Mouse (Mus musculus) limb, embryonic 11.5 days (tissue): ENCODE measurements around the gene Zfp672. TPM values are rescaled to one million over a fixed set of nuclear protein-coding genes. Genes with fewer than 3 reads are reported as not detected.

Experiments used
- ATAC-seq: fragments of 200-750 bp; cut with Nextera tagmentation; 2 replicates; pipeline ENCODE4 v1.8.0; 2017; ENCODE audit warnings: low read depth; ENCODE audit not compliant: insufficient number of reproducible peaks, low FRiP score, low TSS enrichment
- DNase-seq: peaks from one replicate; pipeline ENCODE4 v3.0.0-alpha.2; 2015; ENCODE audit warnings: low spot score
- H3K27ac ChIP-seq: fragments of 300-500 bp; sonication (generic); replicated peaks from 2 replicates; pipeline ENCODE4 v1.5.1; 2014; ENCODE audit warnings: low read depth, mild to moderate bottlenecking, low read length
- H3K27me3 ChIP-seq: fragments of 300-500 bp; sonication (generic); 2 replicates; pipeline ENCODE4 v1.6.1; 2014; ENCODE audit warnings: mild to moderate bottlenecking, low read length, mixed read lengths; ENCODE audit not compliant: control insufficient read depth, insufficient read depth
- H3K36me3 ChIP-seq: fragments of 300-500 bp; sonication (generic); 2 replicates; pipeline ENCODE4 v1.6.1; 2014; ENCODE audit warnings: mild to moderate bottlenecking, low read length, moderate library complexity, mixed read lengths; ENCODE audit not compliant: control insufficient read depth, insufficient read depth
- H3K4me1 ChIP-seq: fragments of 300-500 bp; sonication (generic); 2 replicates; pipeline ENCODE4 v1.6.1; 2014; ENCODE audit warnings: low read length, mixed read lengths; ENCODE audit not compliant: control insufficient read depth, insufficient read depth
- H3K4me2 ChIP-seq: fragments of 300-500 bp; sonication (generic); 2 replicates; pipeline ENCODE4 v1.6.1; 2014; ENCODE audit warnings: low read depth, mild to moderate bottlenecking, moderate library complexity; ENCODE audit not compliant: severe bottlenecking
- H3K4me3 ChIP-seq: fragments of 300-500 bp; sonication (generic); 2 replicates; pipeline ENCODE4 v1.5.1; 2014; ENCODE audit warnings: low read depth, low read length
- H3K9ac ChIP-seq: fragments of 300-500 bp; sonication (generic); 2 replicates; pipeline ENCODE4 v1.6.1; 2014; ENCODE audit warnings: mild to moderate bottlenecking, low read length
- H3K9me3 ChIP-seq: fragments of 300-500 bp; sonication (generic); 2 replicates; pipeline ENCODE4 v1.6.1; 2016; ENCODE audit warnings: low read length; ENCODE audit not compliant: control insufficient read depth
- WGBS: fragments of 180-500 bp; shearing (Covaris S2); extraction: QIAGEN DNeasy Blood & Tissue Kit; methylation state at CpG from one replicate; pipeline ENCODE4 v1.1.7; 2014; 5-methylcytosine and 5-hydroxymethylcytosine counted together
- polyA plus RNA-seq: library from polyadenylated mRNA; unstranded; fragments of >200 nt; fragmentation: Nextera tagmentation; extraction: Ambion mirVana; gene quantifications from 2 replicates; pipeline ENCODE4 v1.2.1, GENCODE M21; 2014

Gene Zfp672
- polyA plus RNA-seq, 1 experiment from 2014 or later, result 24.6 TPM

DNA sequence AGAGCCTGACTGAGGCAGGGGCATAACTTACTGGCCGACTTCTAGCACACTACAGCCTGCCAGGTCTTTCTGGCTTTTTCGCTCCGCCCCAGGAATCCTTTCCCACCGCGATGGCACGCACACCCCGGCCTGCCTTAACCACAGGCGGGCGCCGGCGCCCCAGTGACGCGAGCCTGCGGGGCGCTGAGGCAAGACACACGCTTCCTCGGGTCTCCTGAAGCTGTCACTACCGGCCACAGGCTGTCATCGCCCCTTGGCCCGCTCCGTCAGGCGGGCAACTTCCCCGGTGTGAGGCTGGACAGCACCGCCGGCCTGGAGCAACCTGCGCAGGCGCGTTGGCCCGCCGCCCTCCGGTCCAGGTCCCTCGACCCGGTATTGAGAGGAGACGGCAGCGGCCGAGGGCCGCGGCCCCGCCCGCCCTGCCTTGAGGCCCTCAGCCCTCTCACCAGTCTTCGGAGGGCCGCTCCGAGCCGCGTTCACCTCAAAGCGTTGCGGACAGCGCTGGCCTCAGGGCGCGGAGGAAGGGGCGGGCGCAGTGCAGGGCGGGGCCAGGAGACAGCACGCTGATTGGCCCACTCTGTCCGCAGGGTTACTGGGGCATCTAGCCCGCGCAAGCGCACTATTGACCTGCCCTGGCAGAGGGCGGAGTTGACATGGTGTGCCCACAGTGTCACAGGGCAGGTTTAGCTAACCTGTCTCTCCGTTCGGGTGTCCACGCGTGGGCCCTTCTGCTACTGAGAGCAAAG is 7.1 kb downstream of the Zfp672 start:
- no peaks in the 10 kb centered on the region for H3K9me3 ChIP-seq
- peak; percentile 98 for ATAC-seq
- peaks cover 4% of the 10 kb centered on the region; the same call in 1 of the 2 replicates for H3K4me1 ChIP-seq
- H3K27me3 ChIP-seq, result no peaks in the 10 kb centered on the region
- peak overlapping the region; percentile 74 for H3K4me2 ChIP-seq
- peak overlapping the region; percentile 79 for H3K9ac ChIP-seq
- DNase-seq, result peak; percentile 96
- peak overlapping the region; percentile 90 for H3K27ac ChIP-seq
- under 1% methylated on average over 51 of the region's 63 CpGs for WGBS
- no peaks in the 10 kb centered on the region for H3K36me3 ChIP-seq
- H3K4me3 ChIP-seq, result peak overlapping the region; percentile 71

DNA sequence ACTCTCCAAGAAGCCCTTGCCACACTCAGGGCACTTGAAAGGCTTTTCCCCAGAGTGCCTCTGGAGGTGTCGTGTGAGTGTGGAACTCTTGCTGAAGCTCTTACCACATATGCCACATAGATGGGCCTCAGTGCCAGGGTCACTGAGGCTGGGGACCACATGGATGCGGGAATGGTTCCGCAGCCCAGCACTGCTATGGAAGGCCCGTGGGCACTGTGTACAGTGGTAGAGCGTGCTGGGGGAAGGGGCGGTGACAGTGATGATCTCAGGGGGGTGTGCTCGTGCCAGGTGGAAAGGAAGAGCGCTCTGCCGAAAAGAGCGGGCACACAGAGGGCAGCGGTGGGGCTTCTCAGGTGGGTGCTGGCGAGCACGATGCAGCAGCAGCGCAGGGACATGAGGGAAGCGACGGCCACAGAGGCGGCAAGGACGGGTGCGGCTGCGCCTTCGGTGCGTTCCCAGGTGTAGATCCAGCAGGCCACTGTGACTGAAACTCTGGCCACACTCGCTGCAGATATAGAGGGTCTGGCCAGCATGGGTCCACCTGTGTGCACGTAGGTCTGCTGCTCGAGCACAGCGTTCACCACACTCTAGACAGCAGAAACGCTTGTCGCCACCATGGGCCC is 13.3 kb downstream of the Zfp672 start:
- ATAC-seq (no peak), DNase-seq (no peak)
- H3K27ac ChIP-seq, result no peak overlapping the region
- 66% methylated on average over 28 of the region's 28 CpGs for WGBS
- no peaks in the 10 kb centered on the region for H3K27me3 ChIP-seq
- no peaks in the 10 kb centered on the region for H3K9me3 ChIP-seq
- H3K4me2 ChIP-seq, result no peak overlapping the region
- no peak overlapping the region for H3K4me3 ChIP-seq
- H3K4me1 ChIP-seq, result no peaks in the 10 kb centered on the region; the same call in 1 of the 2 replicates
- H3K36me3 ChIP-seq, result no peaks in the 10 kb centered on the region
- H3K9ac ChIP-seq, result no peak overlapping the region

DNA sequence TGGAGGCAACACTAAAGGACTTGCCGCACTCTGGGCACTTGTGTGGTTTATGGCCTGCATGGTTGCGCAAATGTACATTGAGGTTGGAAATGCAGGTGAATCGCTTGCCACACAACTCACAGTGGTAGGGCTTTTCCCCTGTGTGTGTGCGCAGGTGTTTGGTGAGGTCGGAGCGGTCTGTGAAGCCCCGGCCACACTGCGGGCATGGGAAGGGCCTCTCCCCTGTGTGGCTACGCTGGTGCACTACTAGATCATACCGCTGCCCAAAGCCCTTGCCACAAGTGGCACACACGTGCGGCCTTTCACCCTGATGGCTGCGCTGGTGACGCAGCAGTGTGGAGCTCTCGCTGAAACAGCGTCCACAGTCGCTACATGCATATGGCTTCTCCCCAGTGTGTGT is 13.8 kb downstream of the Zfp672 start:
- H3K4me1 ChIP-seq, result no peaks in the 10 kb centered on the region
- WGBS, result 79% methylated on average over 17 of the region's 17 CpGs
- H3K4me2 ChIP-seq, result no peak overlapping the region
- H3K27ac ChIP-seq, result no peak overlapping the region
- no peaks in the 10 kb centered on the region for H3K36me3 ChIP-seq
- no peak overlapping the region for H3K4me3 ChIP-seq
- H3K9me3 ChIP-seq, result no peaks in the 10 kb centered on the region
- ATAC-seq (no peak), DNase-seq (no peak)
- no peaks in the 10 kb centered on the region for H3K27me3 ChIP-seq
- H3K9ac ChIP-seq, result no peak overlapping the region

DNA sequence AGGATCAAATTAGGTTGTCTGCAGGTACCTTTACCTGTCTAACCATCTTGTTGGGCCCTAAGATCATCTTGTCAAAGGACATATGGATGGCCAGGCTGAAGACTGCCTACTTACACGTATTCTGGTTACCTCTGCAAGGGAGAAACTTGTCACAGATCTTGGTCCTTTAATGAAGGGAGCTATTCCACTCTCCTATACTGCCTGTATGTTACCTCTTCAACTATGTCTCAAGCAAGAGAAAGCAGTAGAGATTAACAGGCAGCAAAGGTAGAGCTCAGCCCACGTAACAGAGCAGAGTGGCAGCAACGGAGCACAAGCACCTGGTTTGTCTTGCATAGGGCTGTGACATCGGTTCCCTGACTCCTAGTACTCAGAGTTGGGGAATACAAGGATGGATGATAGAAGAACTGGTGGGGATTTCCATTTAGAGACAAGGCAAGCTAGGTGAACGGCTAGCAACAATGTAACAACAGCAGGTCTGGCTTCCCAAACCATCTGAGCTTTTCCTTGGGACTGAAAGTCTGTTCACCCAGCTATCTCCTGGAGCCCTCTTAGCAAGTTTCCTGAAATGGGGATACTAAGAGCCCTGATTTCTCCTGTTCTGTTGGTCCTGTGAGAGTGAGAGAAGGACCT is 14.5 kb downstream of the Zfp672 start:
- H3K9me3 ChIP-seq, result no peaks in the 10 kb centered on the region
- ATAC-seq (no peak), DNase-seq (no peak)
- H3K36me3 ChIP-seq, result no peaks in the 10 kb centered on the region
- H3K4me2 ChIP-seq, result no peak overlapping the region
- no peak overlapping the region for H3K4me3 ChIP-seq
- 92% methylated on average over 5 of the region's 5 CpGs for WGBS
- H3K27ac ChIP-seq, result no peak overlapping the region
- no peak overlapping the region for H3K9ac ChIP-seq
- H3K4me1 ChIP-seq, result no peaks in the 10 kb centered on the region
- no peaks in the 10 kb centered on the region for H3K27me3 ChIP-seq

DNA sequence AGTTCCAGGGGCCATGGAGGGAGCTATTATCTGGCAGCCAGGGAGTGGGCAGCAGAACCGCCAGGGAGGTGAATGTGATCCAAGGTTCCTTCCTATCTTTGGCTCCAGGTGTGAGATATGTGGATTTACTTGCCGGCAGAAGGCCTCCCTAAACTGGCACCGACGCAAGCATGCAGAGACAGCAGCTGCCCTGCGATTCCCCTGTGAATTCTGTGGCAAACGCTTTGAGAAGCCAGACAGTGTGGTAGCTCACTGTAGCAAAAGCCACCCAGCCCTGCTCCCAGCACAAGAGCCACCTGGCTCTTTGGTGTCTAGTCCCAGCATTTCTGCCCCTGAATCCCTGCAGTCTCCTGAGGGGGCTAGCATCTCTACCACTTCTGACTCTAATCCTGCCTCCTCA is 16.1 kb downstream of the Zfp672 start:
- H3K27me3 ChIP-seq, result no peaks in the 10 kb centered on the region
- H3K4me1 ChIP-seq, result no peaks in the 10 kb centered on the region
- H3K9ac ChIP-seq, result no peak overlapping the region
- WGBS, result 88% methylated on average over 6 of the region's 6 CpGs
- DNase-seq, result no peak
- H3K4me2 ChIP-seq, result no peak overlapping the region
- ATAC-seq, result no peak
- no peaks in the 10 kb centered on the region; the same call in 1 of the 2 replicates for H3K36me3 ChIP-seq
- no peak overlapping the region for H3K4me3 ChIP-seq
- no peaks in the 10 kb centered on the region for H3K9me3 ChIP-seq
- no peak overlapping the region for H3K27ac ChIP-seq

DNA sequence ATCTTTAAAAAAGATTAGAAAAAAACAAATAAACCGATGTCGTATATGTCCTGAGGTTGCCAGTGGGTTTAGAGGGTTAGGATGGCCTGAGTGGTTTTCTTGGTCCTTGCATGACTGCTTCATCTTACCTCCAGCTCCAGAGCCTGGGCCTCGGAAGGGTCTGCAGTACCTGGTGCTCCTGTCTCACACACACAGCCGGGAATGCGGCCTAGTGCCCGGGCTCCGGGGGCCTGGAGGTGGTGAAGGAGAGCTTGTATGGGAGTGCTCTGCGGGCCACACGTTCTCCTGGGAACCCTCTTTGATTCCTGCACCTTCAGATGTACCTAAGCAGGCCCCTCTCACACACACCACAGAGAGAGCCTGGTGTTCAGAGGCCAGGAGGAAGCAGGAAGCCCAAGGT is 21.5 kb downstream of the Zfp672 start:
- Histone ChIP-seq H3K9ac (no peak overlapping the region), H3K27me3 (no peaks in the 10 kb centered on the region), H3K9me3 (no peaks in the 10 kb centered on the region), H3K4me1 (peaks cover 4% of the 10 kb centered on the region; the same call in 1 of the 2 replicates), H3K4me3 (no peak overlapping the region), H3K4me2 (no peak overlapping the region), H3K36me3 (no peaks in the 10 kb centered on the region; the same call in 1 of the 2 replicates), H3K27ac (no peak overlapping the region)
- ATAC-seq (no peak), DNase-seq (no peak)
- 91% methylated on average over 9 of the region's 9 CpGs for WGBS

DNA sequence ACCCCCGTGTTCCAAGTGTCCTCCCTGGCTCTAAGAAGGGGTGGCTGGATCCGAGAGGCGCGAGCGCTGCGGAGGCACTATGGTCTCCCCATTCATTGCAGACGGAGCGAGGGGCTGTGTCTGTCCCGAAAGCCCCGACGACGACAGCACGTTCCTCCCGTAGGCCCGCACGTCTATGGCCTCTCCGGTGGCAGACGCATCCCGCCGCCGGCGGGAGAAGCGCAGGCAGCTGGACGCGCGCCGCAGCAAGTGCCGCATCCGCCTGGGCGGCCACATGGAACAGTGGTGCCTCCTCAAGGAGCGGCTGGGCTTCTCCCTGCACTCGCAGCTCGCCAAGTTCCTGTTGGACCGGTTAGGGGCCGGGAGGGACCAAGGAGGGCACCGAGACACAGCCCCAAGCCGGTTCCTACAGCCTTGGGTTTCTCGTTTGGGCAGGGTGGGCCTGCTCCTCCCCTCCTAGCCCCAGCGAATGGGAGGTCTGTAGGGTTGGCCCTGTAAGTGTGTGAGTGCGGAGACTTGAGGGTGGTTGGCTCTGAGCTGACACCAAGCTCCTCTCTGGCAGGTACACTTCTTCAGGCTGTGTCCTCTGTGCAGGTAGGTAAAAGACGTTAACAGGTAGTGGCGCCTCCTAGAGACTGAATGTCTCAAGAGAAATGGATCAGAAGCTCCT is 22.6 kb downstream of the Zfp672 start:
- Histone ChIP-seq H3K4me2 (peak overlapping the region; percentile 88), H3K27ac (no peak overlapping the region), H3K36me3 (no peaks in the 10 kb centered on the region; the same call in 1 of the 2 replicates), H3K4me1 (peaks cover 4% of the 10 kb centered on the region; the same call in 1 of the 2 replicates), H3K9me3 (no peaks in the 10 kb centered on the region), H3K4me3 (peak overlapping the region; percentile 41), H3K9ac (peak overlapping the region; percentile 65), H3K27me3 (no peaks in the 10 kb centered on the region)
- peak; percentile 76 for DNase-seq
- peak; percentile 69 for ATAC-seq
- WGBS, result under 1% methylated on average over 42 of the region's 42 CpGs

DNA sequence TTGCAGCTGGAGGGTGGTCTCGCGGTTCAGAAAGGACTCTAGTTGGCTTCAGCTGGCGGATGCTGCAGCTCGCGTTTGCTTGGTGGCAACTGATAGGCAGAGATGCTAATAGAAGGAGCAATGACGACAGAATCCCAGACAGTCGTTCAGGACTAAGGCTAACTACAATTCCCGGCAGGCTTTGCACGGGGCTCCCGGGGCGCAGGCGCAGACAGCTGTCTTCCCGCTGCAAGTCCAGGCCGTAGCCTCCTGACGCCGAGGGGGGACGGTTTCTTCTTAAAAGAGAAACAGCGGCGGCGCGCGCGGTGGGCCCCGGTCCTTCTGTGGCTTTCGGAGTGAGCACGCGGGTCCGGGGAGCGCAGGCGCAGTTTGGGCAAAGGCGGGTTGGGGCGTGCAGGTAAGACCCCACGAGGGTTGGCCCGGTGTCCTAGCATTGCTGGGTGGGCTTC is 23.3 kb downstream of the Zfp672 start, which contains the start of gene Zfp692:
TSS of gene Zfp692 (plus strand) at position 210 of the 449 bp plus-strand sequence.
- H3K36me3 ChIP-seq, result no peaks in the 10 kb centered on the region; the same call in 1 of the 2 replicates

More for the DNA sequence above, 23.3 kb downstream of the Zfp672 start, which contains the start of gene Zfp692:
- Histone ChIP-seq H3K4me2 (peak within 1 kb of the TSS; percentile 88), H3K27ac (no peak within 1 kb of the TSS; the same call in 1 of the 2 replicates), H3K27me3 (no peaks in the 10 kb centered on the region), H3K4me1 (peaks cover 4% of the 10 kb centered on the region; the same call in 1 of the 2 replicates), H3K4me3 (peak within 1 kb of the TSS; percentile 41), H3K9me3 (no peaks in the 10 kb centered on the region), H3K9ac (peak within 1 kb of the TSS; percentile 65)
- ATAC-seq, result peak; percentile 68
- DNase-seq, result peak; percentile 97
- WGBS, result under 1% methylated on average over 34 of the region's 34 CpGs
